Mouse (Mus musculus) intestine, postnatal 0 days (tissue): ENCODE results near the gene Pde1c. TPM values are rescaled to one million over a fixed set of nuclear protein-coding genes. Genes with fewer than 3 reads are reported as not detected.

Experiments used
- ATAC-seq: fragments of 200-750 bp; cut with Nextera tagmentation; 2 replicates; pipeline ENCODE4 v1.8.0; 2017; ENCODE audit warnings: mild to moderate bottlenecking, moderate TSS enrichment, moderate library complexity
- H3K27ac ChIP-seq: fragments of 300-500 bp; sonication (generic); 2 replicates; pipeline ENCODE4 v1.5.1; 2014; ENCODE audit warnings: mild to moderate bottlenecking, low read depth, low read length, moderate library complexity
- H3K27me3 ChIP-seq: fragments of 300-500 bp; sonication (generic); replicated peaks from 2 replicates; pipeline ENCODE4 v1.6.1; 2014; ENCODE audit warnings: low read length, mixed read lengths; ENCODE audit not compliant: control insufficient read depth, insufficient read depth
- H3K36me3 ChIP-seq: fragments of 300-500 bp; sonication (generic); 2 replicates; pipeline ENCODE4 v1.6.1; 2014; ENCODE audit warnings: mild to moderate bottlenecking, moderate library complexity; ENCODE audit not compliant: control insufficient read depth, insufficient read depth
- H3K4me1 ChIP-seq: fragments of 300-500 bp; sonication (generic); replicated peaks from 2 replicates; pipeline ENCODE4 v1.6.1; 2014; ENCODE audit warnings: antibody characterized with exemption, low read length, mixed read lengths; ENCODE audit not compliant: control insufficient read depth, insufficient read depth
- H3K4me2 ChIP-seq: fragments of 300-500 bp; sonication (generic); replicated peaks from 2 replicates; pipeline ENCODE4 v1.6.1; 2014; ENCODE audit warnings: low read depth, mild to moderate bottlenecking, moderate library complexity
- H3K4me3 ChIP-seq: fragments of 300-500 bp; sonication (generic); 2 replicates; pipeline ENCODE4 v1.5.1; 2014; ENCODE audit warnings: low read depth, low read length
- H3K9ac ChIP-seq: fragments of 300-500 bp; sonication (generic); 2 replicates; pipeline ENCODE4 v1.6.1; 2014; ENCODE audit warnings: mild to moderate bottlenecking, low read depth, low read length
- H3K9me3 ChIP-seq: fragments of 300-500 bp; sonication (generic); 2 replicates; pipeline ENCODE4 v1.6.1; 2016; ENCODE audit warnings: mixed run types; ENCODE audit not compliant: control insufficient read depth
- CTCF ChIP-seq: sonication (generic); IDR thresholded peaks from 2 replicates; pipeline ENCODE4 v1.5.1; 2016; ENCODE audit warnings: low read depth, mild to moderate bottlenecking, control low read depth, antibody characterized with exemption, moderate library complexity
- WGBS: fragments of 180-500 bp; shearing (Covaris S2); extraction: QIAGEN DNeasy Blood & Tissue Kit; methylation state at CpG from one replicate; pipeline ENCODE4 v1.1.7; 2014; 5-methylcytosine and 5-hydroxymethylcytosine counted together
- polyA plus RNA-seq: library from polyadenylated mRNA; unstranded; fragments of >200 nt; fragmentation: Nextera tagmentation; extraction: Ambion mirVana; gene quantifications from 2 replicates; pipeline ENCODE4 v1.2.1, GENCODE M21; 2015

The Pde1c gene
- polyA plus RNA-seq, 1 experiment from 2014 or later = 0.76 TPM

DNA sequence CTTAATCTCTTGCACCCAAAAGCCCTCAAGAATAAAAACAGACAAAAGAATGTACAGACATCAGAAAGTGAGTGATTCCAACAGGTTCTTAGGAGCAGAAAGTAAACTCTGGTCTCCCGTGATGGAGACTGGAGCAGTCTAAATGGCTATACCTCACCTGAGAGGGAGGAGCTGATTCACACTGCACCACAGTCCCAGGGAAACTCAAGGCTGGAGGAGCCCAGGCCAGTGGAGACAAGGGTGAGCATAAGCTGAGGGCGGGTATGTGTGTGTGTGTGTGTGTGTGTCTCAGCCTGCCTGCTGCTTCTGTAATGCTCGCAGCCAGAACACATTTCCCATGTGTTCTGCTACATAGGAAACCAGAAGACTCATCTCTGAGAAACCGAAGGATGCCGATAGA, 179.7 kb downstream of the Pde1c start:
- Histone ChIP-seq H3K36me3 (no peaks in the 10 kb centered on the region), H3K9ac (no peak overlapping the region), H3K27ac (no peak overlapping the region), H3K9me3 (no peaks in the 10 kb centered on the region), H3K27me3 (no peaks in the 10 kb centered on the region), H3K4me1 (no peaks in the 10 kb centered on the region), H3K4me2 (no peak overlapping the region), H3K4me3 (no peak overlapping the region)
- WGBS = 72% methylated on average over 5 of the region's 5 CpGs
- no peak for ATAC-seq
- no peak for TF ChIP-seq CTCF

GRCm38 (mm10) chr6:56376359-56376758, 192.5 kb downstream of the Pde1c start:
- 87% methylated on average over 3 of the region's 3 CpGs for whole genome bisulfite sequencing
- ATAC-seq = no peak

DNA sequence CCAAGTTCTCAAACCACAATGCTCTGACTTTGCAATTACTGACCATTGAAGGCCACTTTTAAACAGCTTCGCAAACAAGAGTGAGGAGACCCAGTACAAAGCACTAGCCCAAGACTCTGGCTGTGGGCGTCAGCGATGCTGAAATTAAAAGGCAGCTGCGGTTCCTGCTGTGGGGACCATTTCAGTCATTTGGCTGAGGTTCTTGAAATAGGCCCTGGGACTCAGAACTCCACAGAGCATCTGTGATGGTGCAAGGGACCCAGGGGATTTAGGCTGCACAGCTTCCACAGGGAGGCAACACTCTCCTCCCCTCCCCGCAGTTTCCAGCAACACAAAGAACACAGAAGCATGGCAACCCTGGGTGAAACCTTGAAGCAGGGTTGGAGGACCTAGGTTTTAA, 194.7 kb downstream of the Pde1c start:
- no peaks in the 10 kb centered on the region for H3K36me3 ChIP-seq
- no peaks in the 10 kb centered on the region for H3K27me3 ChIP-seq
- H3K9me3 ChIP-seq = no peaks in the 10 kb centered on the region
- no peak for ATAC-seq
- WGBS = 90% methylated on average over 5 of the region's 5 CpGs
- no peaks in the 10 kb centered on the region for H3K4me1 ChIP-seq
- no peak overlapping the region for H3K9ac ChIP-seq
- no peak overlapping the region for H3K4me3 ChIP-seq
- TF ChIP-seq CTCF = no peak
- no peak overlapping the region for H3K27ac ChIP-seq
- H3K4me2 ChIP-seq = no peak overlapping the region

More at GRCm38 (mm10) chr6:56376359-56376758, 192.5 kb downstream of the Pde1c start:
- Histone ChIP-seq H3K27me3 (no peaks in the 10 kb centered on the region), H3K27ac (no peak overlapping the region), H3K9ac (no peak overlapping the region), H3K4me2 (no peak overlapping the region), H3K36me3 (no peaks in the 10 kb centered on the region), H3K4me3 (no peak overlapping the region), H3K9me3 (no peaks in the 10 kb centered on the region), H3K4me1 (no peaks in the 10 kb centered on the region)
- TF ChIP-seq CTCF = no peak

DNA sequence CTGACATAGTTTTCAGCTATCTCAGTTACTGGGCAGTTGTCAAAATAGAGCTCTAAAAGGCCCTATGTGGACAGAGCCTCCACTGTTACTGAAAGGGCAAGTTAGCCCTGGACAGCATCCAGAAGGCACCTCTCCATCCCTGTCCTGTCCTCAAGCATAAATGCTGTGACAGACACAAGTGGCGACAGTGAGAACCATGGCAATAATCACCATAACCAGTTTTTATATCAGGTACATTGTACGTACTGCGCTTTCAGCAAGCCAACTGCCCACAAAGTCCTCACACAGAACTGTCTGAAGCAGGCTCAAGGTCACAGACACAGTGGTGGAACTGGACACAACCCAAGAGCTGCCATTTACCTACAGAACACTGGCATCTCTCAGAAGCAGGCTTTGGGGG, 195.2 kb downstream of the Pde1c start:
- Histone ChIP-seq H3K4me3 (no peak overlapping the region), H3K4me2 (no peak overlapping the region), H3K4me1 (no peaks in the 10 kb centered on the region), H3K27ac (no peak overlapping the region), H3K27me3 (no peaks in the 10 kb centered on the region), H3K36me3 (no peaks in the 10 kb centered on the region), H3K9ac (no peak overlapping the region), H3K9me3 (no peaks in the 10 kb centered on the region)
- WGBS = 88% methylated on average over 3 of the region's 3 CpGs
- TF ChIP-seq CTCF = no peak
- no peak for ATAC-seq

DNA sequence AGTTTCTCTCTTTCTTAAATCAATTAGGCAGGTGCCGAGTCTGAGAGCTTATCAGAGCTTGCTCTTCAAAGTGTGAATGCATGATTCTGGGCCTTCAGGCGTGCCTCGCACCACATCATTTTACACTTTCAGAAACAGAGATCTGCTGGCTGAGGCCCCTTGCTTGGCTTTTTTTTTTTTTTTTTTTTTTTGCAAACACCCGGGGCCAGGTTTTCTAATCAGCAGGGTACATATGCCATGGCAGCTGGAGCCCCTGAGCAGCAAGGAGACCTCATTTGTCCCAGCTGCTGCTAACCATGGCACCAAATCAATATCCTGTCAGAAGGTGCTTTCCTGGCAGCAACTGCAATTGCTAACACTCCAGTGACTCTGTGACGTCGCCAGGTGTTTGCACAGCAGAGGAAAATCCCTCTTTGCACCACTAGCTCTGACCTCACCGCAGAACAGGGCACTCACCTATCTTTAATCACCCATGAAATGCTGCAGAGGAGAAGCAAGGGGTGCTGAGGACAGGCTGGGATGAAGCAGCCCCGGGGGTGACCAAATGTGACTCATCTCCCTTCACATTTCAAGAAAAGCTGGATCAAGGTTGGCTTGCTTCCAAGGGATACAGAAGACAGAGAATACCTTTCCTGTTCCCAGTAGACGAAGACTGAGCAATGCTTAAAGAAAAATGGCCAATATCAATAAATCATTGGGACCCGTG, 195.7 kb downstream of the Pde1c start:
- Histone ChIP-seq H3K4me1 (no peaks in the 10 kb centered on the region), H3K9me3 (no peaks in the 10 kb centered on the region), H3K4me2 (no peak overlapping the region), H3K9ac (no peak overlapping the region), H3K27me3 (no peaks in the 10 kb centered on the region), H3K4me3 (no peak overlapping the region), H3K27ac (no peak overlapping the region), H3K36me3 (no peaks in the 10 kb centered on the region)
- 36% methylated on average over 10 of the region's 10 CpGs for WGBS
- TF ChIP-seq CTCF = no peak
- ATAC-seq = no peak

DNA sequence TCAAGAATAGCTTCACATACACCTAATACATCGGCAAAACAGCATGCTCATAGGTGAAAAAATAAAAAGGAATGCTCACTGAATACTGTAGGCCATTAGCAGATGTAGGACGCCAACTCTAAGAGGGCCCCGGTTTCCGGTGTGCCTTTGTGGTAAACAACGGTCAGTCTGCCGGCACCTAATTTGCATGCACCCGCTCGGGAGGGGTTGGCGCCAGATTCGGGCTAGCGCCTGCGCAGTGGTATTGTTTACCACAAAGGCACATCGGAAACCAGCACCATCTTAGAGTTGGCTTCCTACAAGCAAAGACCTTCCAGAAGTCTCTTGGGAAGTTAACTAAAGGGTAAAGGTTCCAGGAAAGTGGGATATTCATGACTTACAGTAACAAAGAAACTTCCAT, 199.4 kb downstream of the Pde1c start:
- H3K9ac ChIP-seq = no peak overlapping the region
- no peaks in the 10 kb centered on the region for H3K4me1 ChIP-seq
- H3K27me3 ChIP-seq = no peaks in the 10 kb centered on the region
- no peak for ATAC-seq
- no peak for TF ChIP-seq CTCF
- 76% methylated on average over 13 of the region's 13 CpGs for WGBS
- no peak overlapping the region for H3K27ac ChIP-seq
- H3K4me2 ChIP-seq = no peak overlapping the region
- H3K4me3 ChIP-seq = no peak overlapping the region
- no peaks in the 10 kb centered on the region for H3K36me3 ChIP-seq
- no peaks in the 10 kb centered on the region for H3K9me3 ChIP-seq

DNA sequence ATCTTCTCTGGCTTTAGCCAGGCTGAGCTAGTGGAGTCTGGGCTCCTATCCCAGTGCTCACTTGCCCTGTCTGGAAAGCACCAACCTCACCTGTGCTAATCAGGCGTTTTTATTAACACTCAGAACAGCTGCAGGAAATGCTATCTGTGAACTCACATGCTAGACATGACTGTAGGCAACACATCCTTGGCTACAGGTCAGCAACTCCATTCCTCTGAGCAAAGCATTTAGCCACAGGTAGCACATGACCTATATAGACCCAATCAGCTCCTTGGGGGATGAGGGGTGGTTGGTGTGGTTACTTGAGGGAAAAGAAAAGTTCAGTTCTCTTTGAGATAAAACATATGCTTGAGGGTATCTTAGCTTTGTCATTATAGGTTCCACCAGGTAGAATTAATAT, 200.8 kb downstream of the Pde1c start:
- 52% methylated on average over 1 of the region's 1 CpGs for WGBS

More for the DNA sequence above, 200.8 kb downstream of the Pde1c start:
- TF ChIP-seq CTCF = no peak
- Histone ChIP-seq H3K27ac (no peak overlapping the region), H3K9ac (no peak overlapping the region), H3K4me3 (no peak overlapping the region), H3K36me3 (no peaks in the 10 kb centered on the region), H3K9me3 (no peaks in the 10 kb centered on the region), H3K4me1 (no peaks in the 10 kb centered on the region), H3K27me3 (no peaks in the 10 kb centered on the region), H3K4me2 (no peak overlapping the region)
- ATAC-seq = no peak
